Mouse (Mus musculus): ENCODE measurements at regions not wholly inside any gene's neighbourhood (a gene's known extent, or its start where the extent isn't known, plus 50 kb on each side); places are given as distances from the start of the nearest gene placed in this dataset.

DNA sequence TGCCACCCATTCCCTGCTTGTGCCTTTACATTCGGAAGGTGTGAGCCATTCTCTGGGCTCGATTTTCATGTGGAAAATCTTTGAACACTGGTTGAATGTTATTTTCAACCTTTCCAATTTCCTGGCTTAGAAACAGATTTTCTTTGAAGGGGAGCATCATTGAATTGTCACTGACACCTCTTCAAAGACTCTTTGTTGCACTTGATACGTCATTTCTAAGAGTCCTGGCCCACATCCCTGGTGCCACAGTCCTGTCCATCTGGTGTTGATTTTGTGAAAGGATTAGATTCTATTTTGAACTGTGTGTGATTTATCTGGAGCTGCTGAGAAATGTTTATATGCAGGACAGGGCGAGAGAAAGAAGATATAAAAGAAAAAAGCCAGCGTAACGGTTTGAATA lies 217.6 kb downstream of the Fam173b start:
- TF ChIP-seq CTCF (IDR thresholded peaks at IDR 0.05 in 2 of 3, conservative IDR thresholded peaks at IDR 0.05 in 1 of 3; ENCODE audit: control insufficient read depth in 1 of 3, insufficient read depth in 1 of 3, low read depth in 2 of 3, low read length in 3 of 3, poor library complexity in 1 of 3, severe bottlenecking in 1 of 3) (no peak), EP300 (IDR thresholded peaks at IDR 0.05; ENCODE audit: low read depth in 1 of 2, low read length in 2 of 2) (no peak), ELF1 (IDR thresholded peaks at IDR 0.05; ENCODE audit: low read depth, low read length) (no peak), CHD1 (IDR thresholded peaks at IDR 0.05; ENCODE audit: low read depth, low read length) (no peak), TBP (IDR thresholded peaks at IDR 0.05; ENCODE audit: low read depth, low read length) (no peak), POLR2A (IDR thresholded peaks at IDR 0.05; ENCODE audit: control insufficient read depth in 1 of 2, insufficient read depth in 1 of 2, low read depth in 1 of 2, low read length in 2 of 2, poor library complexity in 1 of 2) (no peak), ZMIZ1 (IDR thresholded peaks at IDR 0.05; ENCODE audit: low read depth, low read length) (no peak)
